In genomic region chr8:127345912-127346423, GRCm38 (mm10) we compare ENCODE assay signal across 27 mouse cellular contexts.
"Had no signal": no experiment of that assay in that cellular context is flagged by ENCODE, and none has a peak within 500 bp of the region (broad histone marks: within the 10 kb centered on the region; RNA-seq: fewer than 3 reads in every experiment).

No protein-coding gene starts in this region.

- H3K4me3 ChIP-seq: embryonic facial prominence, embryonic 10.5 days; embryonic facial prominence, embryonic 12.5 days; embryonic facial prominence, embryonic 13.5 days; embryonic facial prominence, embryonic 15.5 days; erythroblast, embryonic 14.5 days; forebrain, embryonic 10.5 days; forebrain, embryonic 12.5 days; forebrain, embryonic 13.5 days; forebrain, embryonic 15.5 days; gastrocnemius, adult 2 months had no signal

- H3K4me1 ChIP-seq: embryonic facial prominence, embryonic 13.5 days; embryonic facial prominence, embryonic 15.5 days; forebrain, embryonic 10.5 days; forebrain, embryonic 12.5 days; forebrain, embryonic 13.5 days; forebrain, embryonic 15.5 days had no signal

- H3K4me2 ChIP-seq: embryonic facial prominence, embryonic 12.5 days; embryonic facial prominence, embryonic 13.5 days; embryonic facial prominence, embryonic 15.5 days; forebrain, embryonic 12.5 days; forebrain, embryonic 13.5 days; forebrain, embryonic 15.5 days had no signal

- ATAC-seq: forebrain, embryonic 13.5 days; forebrain, embryonic 14.5 days; forebrain, embryonic 15.5 days; forebrain, embryonic 16.5 days; forebrain, postnatal 0 days had no signal

- DNase-seq: cerebellum, adult 18-20 months; cerebellum, adult 2 months; cerebellum, adult 8-10 months; cerebellum, adult 9-10 months; cerebellum, adult 9-11 months; cerebellum, postnatal 10 days; cerebellum, postnatal 14 days; cerebellum, postnatal 25 days; cerebellum, postnatal 36 days; embryo, embryonic 11 days; forebrain, postnatal 0 days; gastrocnemius, adult 2 months; gastrocnemius, postnatal 10 days; gastrocnemius, postnatal 14 days; gastrocnemius, postnatal 25 days; gastrocnemius, postnatal 36 days had no signal

- H3K36me3 ChIP-seq: embryonic facial prominence, embryonic 10.5 days; embryonic facial prominence, embryonic 12.5 days; embryonic facial prominence, embryonic 13.5 days; embryonic facial prominence, embryonic 15.5 days; forebrain, embryonic 10.5 days; forebrain, embryonic 12.5 days; forebrain, embryonic 15.5 days had no signal

- H3K9ac ChIP-seq: embryonic facial prominence, embryonic 12.5 days; embryonic facial prominence, embryonic 13.5 days; embryonic facial prominence, embryonic 15.5 days; forebrain, embryonic 12.5 days; forebrain, embryonic 13.5 days; forebrain, embryonic 15.5 days; forebrain, postnatal 0 days had no signal

- H3K27me3 ChIP-seq: embryonic facial prominence, embryonic 12.5 days; embryonic facial prominence, embryonic 13.5 days; embryonic facial prominence, embryonic 15.5 days; forebrain, embryonic 12.5 days; forebrain, embryonic 13.5 days; forebrain, embryonic 15.5 days had no signal

- H3K9me3 ChIP-seq: embryonic facial prominence, embryonic 10.5 days; embryonic facial prominence, embryonic 12.5 days; embryonic facial prominence, embryonic 13.5 days; embryonic facial prominence, embryonic 15.5 days; forebrain, embryonic 10.5 days; forebrain, embryonic 12.5 days; forebrain, embryonic 13.5 days; forebrain, embryonic 15.5 days had no signal

- H3K27ac ChIP-seq: embryonic facial prominence, embryonic 10.5 days; embryonic facial prominence, embryonic 12.5 days; embryonic facial prominence, embryonic 13.5 days; embryonic facial prominence, embryonic 15.5 days; forebrain, embryonic 10.5 days; forebrain, embryonic 12.5 days; forebrain, embryonic 13.5 days; forebrain, embryonic 15.5 days; gastrocnemius, adult 2 months had no signal
